Mouse (Mus musculus): Measurements from ENCODE around the gene Inhbb. TPM values are rescaled to one million over a fixed set of nuclear protein-coding genes. Genes with fewer than 3 reads are reported as not detected.
A peak's percentile ranks its signal among the peaks of the same experiment; 100 is the strongest.

Gene Inhbb
- polyA plus RNA-seq (2014; fragmentation: Nextera tagmentation; extraction: Ambion mirVana), result 0.39 and 0.47 TPM in 2 replicates

DNA sequence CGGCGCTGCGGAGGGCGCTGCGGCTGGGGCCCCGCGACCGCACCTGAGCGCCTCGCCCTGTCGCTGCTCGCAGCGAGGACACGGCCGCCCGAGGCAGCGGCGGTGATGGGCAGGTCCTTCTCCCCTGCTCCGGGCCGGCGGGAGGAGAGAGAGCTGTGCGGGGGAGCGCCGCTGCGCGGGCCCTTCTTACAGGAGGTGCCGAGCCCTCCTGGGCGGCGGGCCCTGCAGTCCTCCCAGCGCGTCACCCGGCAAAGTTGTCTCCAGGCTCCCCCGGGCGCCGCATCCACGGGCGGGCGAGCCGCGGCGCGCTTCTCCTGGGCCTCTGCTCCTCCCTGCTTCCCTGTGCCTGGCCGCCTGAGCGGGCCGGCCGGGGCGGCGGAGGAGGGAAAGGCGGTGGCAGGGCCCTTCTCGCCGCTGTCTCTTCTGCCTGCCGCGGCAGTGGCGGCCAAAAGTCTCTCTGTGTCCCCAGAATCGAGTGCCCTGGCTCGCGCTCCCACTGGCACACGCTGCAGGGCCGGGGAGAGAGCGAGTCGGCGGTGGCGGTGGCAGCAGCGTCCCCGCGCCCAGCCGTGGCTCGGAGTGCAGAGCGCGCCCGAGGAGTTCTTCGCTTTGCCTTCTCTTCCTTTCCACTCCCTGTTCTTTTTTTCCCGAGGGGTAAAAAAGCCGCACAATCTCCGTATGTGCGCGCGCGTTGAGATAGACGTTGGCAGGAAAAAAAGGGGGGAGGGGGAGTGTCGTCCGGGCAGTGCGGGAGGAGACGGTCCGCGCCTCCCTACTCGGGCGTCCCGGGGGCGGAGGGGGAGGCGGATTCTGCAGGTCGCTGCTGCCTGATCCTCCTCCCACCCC, at the start of gene Inhbb:
Gene Inhbb, minus strand, starts transcription at position 673 of the 846 bp plus-strand sequence.
- WGBS, result under 1% methylated on average over 65 of the region's 92 CpGs
- H3K9ac ChIP-seq (ENCODE audit: low read length), result peak within 1 kb of the TSS; percentile 68
- peaks cover 68% of the 10 kb centered on the region for H3K27me3 ChIP-seq (ENCODE audit: control insufficient read depth, insufficient read depth, low read length)
- no peaks in the 10 kb centered on the region for H3K36me3 ChIP-seq (ENCODE audit: control insufficient read depth, insufficient read depth, low read length)
- ATAC-seq (ENCODE audit: insufficient number of reproducible peaks, insufficient read depth, low FRiP score, low read depth), result 0 out of 2 replicates have a peak, but pooled peaks have one; percentile 8
- peaks cover 9 to 17% of the 10 kb centered on the region in 2 experiments; a peak in 2 of 4 replicates for H3K4me1 ChIP-seq (ENCODE audit: control insufficient read depth in 2 of 2, insufficient read depth in 2 of 2, low read length in 2 of 2)
- H3K4me3 ChIP-seq (ENCODE audit: control insufficient read depth in 1 of 2, insufficient read depth in 1 of 2, low read depth in 1 of 2, low read length in 2 of 2), result peak within 1 kb of the TSS; percentile 60 to 74
- peak within 1 kb of the TSS; percentile 93 for H3K4me2 ChIP-seq (ENCODE audit: low read length)
- no peak within 1 kb of the TSS for H3K27ac ChIP-seq (replicated peaks in 1 of 2; ENCODE audit: control insufficient read depth in 1 of 2, insufficient read depth in 1 of 2, low read depth in 2 of 2, low read length in 2 of 2)
- H3K9me3 ChIP-seq (ENCODE audit: control insufficient read depth, low read length), result no peaks in the 10 kb centered on the region

DNA sequence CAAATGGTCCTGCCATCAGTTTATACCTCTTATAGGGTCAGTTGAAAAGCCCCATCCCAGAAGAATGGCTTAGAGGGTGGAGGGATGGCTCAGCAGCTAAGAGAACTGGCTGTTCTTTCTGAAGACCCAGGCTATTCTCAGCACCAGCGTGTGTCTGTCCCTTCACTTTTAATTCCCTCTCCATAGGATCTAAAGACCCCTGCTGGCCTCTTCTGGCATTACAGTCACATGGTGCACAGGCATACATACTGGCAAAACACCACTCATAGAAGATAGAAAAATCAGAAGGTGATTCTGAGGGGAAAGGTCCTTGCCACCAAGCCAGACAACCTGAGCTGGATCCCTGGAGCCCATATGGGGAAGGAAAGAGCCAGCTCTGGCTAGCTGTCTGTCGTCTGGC, 41.3 kb upstream of the Inhbb start:
- no peak overlapping the region for H3K27ac ChIP-seq (replicated peaks in 1 of 2; ENCODE audit: control insufficient read depth in 1 of 2, insufficient read depth in 1 of 2, low read depth in 2 of 2, low read length in 2 of 2)

DNA sequence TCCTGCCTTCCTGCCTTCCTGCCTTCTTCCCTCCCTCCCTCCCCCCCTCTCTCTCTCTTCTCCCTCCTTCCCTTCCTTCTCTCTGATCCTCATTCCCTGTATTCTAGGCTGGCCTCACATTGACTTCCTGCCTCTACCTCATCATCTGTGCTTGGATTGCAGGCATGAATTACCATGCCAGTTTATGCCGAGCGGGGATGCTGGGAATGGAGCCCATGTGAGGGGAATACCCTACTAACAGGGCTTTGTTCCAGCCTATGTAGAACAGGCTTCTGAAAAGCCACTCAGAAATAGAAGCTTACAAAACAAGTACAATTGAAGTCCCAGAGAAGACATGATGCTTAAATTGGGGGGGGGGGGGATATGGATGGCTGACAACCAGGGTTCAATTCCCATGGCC, 38.0 kb upstream of the Inhbb start:
- H3K27ac ChIP-seq (replicated peaks in 1 of 2; ENCODE audit: control insufficient read depth in 1 of 2, insufficient read depth in 1 of 2, low read depth in 2 of 2, low read length in 2 of 2), result no peak overlapping the region
- H3K9me3 ChIP-seq (ENCODE audit: control insufficient read depth, low read length), result no peaks in the 10 kb centered on the region
- no peak overlapping the region for H3K4me3 ChIP-seq (ENCODE audit: control insufficient read depth in 1 of 2, insufficient read depth in 1 of 2, low read depth in 1 of 2, low read length in 2 of 2)
- no peaks in the 10 kb centered on the region for H3K36me3 ChIP-seq (ENCODE audit: control insufficient read depth, insufficient read depth, low read length)
- H3K27me3 ChIP-seq (ENCODE audit: control insufficient read depth, insufficient read depth, low read length), result peaks cover 5% of the 10 kb centered on the region; the same call in 1 of the 2 replicates
- H3K4me2 ChIP-seq (ENCODE audit: low read length), result no peak overlapping the region
- no peak overlapping the region for H3K9ac ChIP-seq (ENCODE audit: low read length)
- no peak for ATAC-seq (ENCODE audit: insufficient number of reproducible peaks, insufficient read depth, low FRiP score, low read depth)
- WGBS, result 85% methylated on average over 2 of the region's 2 CpGs
- H3K4me1 ChIP-seq (ENCODE audit: control insufficient read depth in 2 of 2, insufficient read depth in 2 of 2, low read length in 2 of 2), result peaks cover 0 to 5% of the 10 kb centered on the region in 2 experiments; a peak in 2 of 4 replicates

More for the DNA sequence above, 41.3 kb upstream of the Inhbb start:
- H3K9ac ChIP-seq (ENCODE audit: low read length), result no peak overlapping the region
- no peak overlapping the region for H3K4me2 ChIP-seq (ENCODE audit: low read length)
- H3K4me3 ChIP-seq (ENCODE audit: control insufficient read depth in 1 of 2, insufficient read depth in 1 of 2, low read depth in 1 of 2, low read length in 2 of 2), result no peak overlapping the region
- H3K27me3 ChIP-seq (ENCODE audit: control insufficient read depth, insufficient read depth, low read length), result no peaks in the 10 kb centered on the region
- no peaks in the 10 kb centered on the region for H3K9me3 ChIP-seq (ENCODE audit: control insufficient read depth, low read length)
- H3K4me1 ChIP-seq (ENCODE audit: control insufficient read depth in 2 of 2, insufficient read depth in 2 of 2, low read length in 2 of 2), result no peaks in the 10 kb centered on the region; a peak in 1 of 4 replicates
- no peak for ATAC-seq (ENCODE audit: insufficient number of reproducible peaks, insufficient read depth, low FRiP score, low read depth)
- WGBS, result 61% methylated on average over 2 of the region's 2 CpGs
- 0 out of 2 replicates have a peak, but pooled peaks cover 3% of the 10 kb centered on the region for H3K36me3 ChIP-seq (ENCODE audit: control insufficient read depth, insufficient read depth, low read length)

DNA sequence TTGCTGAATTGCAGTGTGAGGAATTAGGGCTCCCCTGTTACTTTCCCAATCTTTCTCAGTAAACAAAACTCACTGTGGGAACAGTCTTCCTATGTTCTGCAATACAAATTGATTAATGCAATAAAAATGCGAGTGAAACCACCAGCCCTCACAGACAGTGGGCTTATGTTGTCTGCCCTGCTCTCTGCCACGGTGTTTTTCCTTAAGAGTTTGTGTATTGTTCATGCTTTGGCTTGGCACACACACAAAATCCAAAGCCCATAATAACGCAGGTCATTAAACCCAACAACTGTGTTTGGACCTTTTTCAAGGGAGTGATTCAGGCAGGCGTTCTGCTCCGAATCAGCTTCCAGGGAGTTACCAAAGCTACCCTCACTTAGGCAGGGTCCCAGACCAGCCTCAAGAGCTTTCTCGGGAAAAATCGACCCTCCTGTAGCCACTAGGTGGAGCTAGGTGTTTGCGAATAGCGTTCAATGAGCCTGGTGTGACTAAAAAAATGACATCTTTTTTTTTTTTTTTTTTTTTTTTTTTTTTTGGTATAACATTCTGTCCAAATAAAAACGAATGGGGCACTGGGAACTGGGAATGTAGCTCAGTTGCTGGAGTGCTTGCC, 36.1 kb upstream of the Inhbb start:
- Histone ChIP-seq H3K27me3 (ENCODE audit: control insufficient read depth, insufficient read depth, low read length) (peaks cover 5% of the 10 kb centered on the region; the same call in 1 of the 2 replicates), H3K4me3 (ENCODE audit: control insufficient read depth in 1 of 2, insufficient read depth in 1 of 2, low read depth in 1 of 2, low read length in 2 of 2) (no peak overlapping the region), H3K4me1 (ENCODE audit: control insufficient read depth in 2 of 2, insufficient read depth in 2 of 2, low read length in 2 of 2) (peaks cover 0 to 5% of the 10 kb centered on the region in 2 experiments; a peak in 2 of 4 replicates), H3K9me3 (ENCODE audit: control insufficient read depth, low read length) (no peaks in the 10 kb centered on the region), H3K27ac (replicated peaks in 1 of 2; ENCODE audit: control insufficient read depth in 1 of 2, insufficient read depth in 1 of 2, low read depth in 2 of 2, low read length in 2 of 2) (no peak overlapping the region), H3K36me3 (ENCODE audit: control insufficient read depth, insufficient read depth, low read length) (no peaks in the 10 kb centered on the region), H3K9ac (ENCODE audit: low read length) (no peak overlapping the region), H3K4me2 (ENCODE audit: low read length) (peak overlapping the region; percentile 35)
- ATAC-seq (ENCODE audit: insufficient number of reproducible peaks, insufficient read depth, low FRiP score, low read depth), result no peak
- 10% methylated on average over 10 of the region's 10 CpGs for WGBS

DNA sequence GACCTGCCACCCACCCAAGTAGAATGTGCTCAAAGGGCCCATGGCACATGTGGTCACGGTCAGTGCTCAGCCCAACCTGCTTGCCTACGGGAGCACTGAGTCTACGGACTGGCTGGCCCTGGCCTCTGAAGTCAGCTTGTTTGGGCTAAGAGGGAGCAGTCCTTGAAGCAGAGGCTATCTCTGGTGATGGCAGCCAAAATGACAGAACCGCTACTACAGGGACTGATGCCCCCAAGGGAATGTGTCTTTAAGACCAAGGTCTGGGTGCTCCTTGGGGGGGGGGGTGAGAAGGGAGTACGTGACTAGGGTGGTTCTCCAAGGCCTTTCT, 35.4 kb upstream of the Inhbb start:
- ATAC-seq (ENCODE audit: insufficient number of reproducible peaks, insufficient read depth, low FRiP score, low read depth), result no peak
- Histone ChIP-seq H3K9ac (ENCODE audit: low read length) (no peak overlapping the region), H3K27me3 (ENCODE audit: control insufficient read depth, insufficient read depth, low read length) (peaks cover 5% of the 10 kb centered on the region; the same call in 1 of the 2 replicates), H3K4me3 (ENCODE audit: control insufficient read depth in 1 of 2, insufficient read depth in 1 of 2, low read depth in 1 of 2, low read length in 2 of 2) (no peak overlapping the region), H3K4me1 (ENCODE audit: control insufficient read depth in 2 of 2, insufficient read depth in 2 of 2, low read length in 2 of 2) (peaks cover 0 to 5% of the 10 kb centered on the region in 2 experiments; a peak in 2 of 4 replicates), H3K36me3 (ENCODE audit: control insufficient read depth, insufficient read depth, low read length) (no peaks in the 10 kb centered on the region), H3K4me2 (ENCODE audit: low read length) (peak overlapping the region; percentile 55), H3K9me3 (ENCODE audit: control insufficient read depth, low read length) (no peaks in the 10 kb centered on the region), H3K27ac (replicated peaks in 1 of 2; ENCODE audit: control insufficient read depth in 1 of 2, insufficient read depth in 1 of 2, low read depth in 2 of 2, low read length in 2 of 2) (no peak overlapping the region)
- 30% methylated on average over 5 of the region's 5 CpGs for WGBS

DNA sequence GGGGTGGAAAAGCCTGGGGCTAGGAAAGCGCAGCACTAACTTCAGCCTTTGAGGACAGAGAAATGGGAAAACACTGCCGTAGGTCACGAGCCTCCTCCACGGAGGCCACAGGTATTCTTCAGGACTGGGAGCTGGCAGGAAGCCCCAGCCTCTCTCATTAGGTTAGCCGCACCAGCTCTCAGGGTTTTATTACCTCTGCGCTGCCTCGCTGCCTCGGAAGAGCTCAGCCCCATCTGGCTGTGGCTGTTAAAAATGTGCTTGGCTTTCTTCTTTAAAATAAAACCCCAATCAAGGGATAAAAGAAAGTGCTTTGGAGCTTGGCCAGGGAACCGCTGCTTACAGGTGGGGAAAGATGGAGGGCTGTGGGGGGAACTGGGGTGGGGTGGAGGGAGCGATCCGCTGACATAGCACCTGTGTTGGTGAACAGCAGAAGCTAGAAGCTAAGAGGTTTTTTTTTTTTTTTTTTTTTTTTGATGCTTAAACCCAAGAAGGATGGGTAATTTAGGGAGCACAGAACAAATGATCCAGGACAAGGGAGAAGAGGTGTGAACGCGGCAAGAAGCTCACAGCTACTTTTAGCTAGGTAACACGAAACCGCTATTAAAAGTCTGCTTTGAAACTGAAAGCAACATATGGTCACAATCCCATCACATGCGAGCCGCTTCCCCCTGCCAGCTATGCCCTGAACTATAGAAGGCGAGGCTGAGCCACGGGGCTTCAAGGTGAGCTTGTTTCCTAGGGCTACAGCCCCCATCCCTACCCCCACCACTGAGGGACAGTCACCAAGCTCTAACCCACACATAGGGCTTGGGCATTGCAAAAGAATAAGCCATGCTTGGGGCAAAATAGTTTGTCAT, 34.9 kb upstream of the Inhbb start:
- Histone ChIP-seq H3K27me3 (ENCODE audit: control insufficient read depth, insufficient read depth, low read length) (peaks cover 5% of the 10 kb centered on the region; the same call in 1 of the 2 replicates), H3K36me3 (ENCODE audit: control insufficient read depth, insufficient read depth, low read length) (no peaks in the 10 kb centered on the region), H3K27ac (replicated peaks in 1 of 2; ENCODE audit: control insufficient read depth in 1 of 2, insufficient read depth in 1 of 2, low read depth in 2 of 2, low read length in 2 of 2) (no peak overlapping the region), H3K4me1 (ENCODE audit: control insufficient read depth in 2 of 2, insufficient read depth in 2 of 2, low read length in 2 of 2) (peaks cover 0 to 5% of the 10 kb centered on the region in 2 experiments; a peak in 2 of 4 replicates), H3K9me3 (ENCODE audit: control insufficient read depth, low read length) (no peaks in the 10 kb centered on the region), H3K9ac (ENCODE audit: low read length) (no peak overlapping the region; the same call in 1 of the 2 replicates), H3K4me2 (ENCODE audit: low read length) (peak overlapping the region; percentile 55), H3K4me3 (ENCODE audit: control insufficient read depth in 1 of 2, insufficient read depth in 1 of 2, low read depth in 1 of 2, low read length in 2 of 2) (peak overlapping the region; percentile 5 to 18; a peak in 1 of 4 replicates)
- WGBS, result 38% methylated on average over 19 of the region's 19 CpGs
- no peak for ATAC-seq (ENCODE audit: insufficient number of reproducible peaks, insufficient read depth, low FRiP score, low read depth)

DNA sequence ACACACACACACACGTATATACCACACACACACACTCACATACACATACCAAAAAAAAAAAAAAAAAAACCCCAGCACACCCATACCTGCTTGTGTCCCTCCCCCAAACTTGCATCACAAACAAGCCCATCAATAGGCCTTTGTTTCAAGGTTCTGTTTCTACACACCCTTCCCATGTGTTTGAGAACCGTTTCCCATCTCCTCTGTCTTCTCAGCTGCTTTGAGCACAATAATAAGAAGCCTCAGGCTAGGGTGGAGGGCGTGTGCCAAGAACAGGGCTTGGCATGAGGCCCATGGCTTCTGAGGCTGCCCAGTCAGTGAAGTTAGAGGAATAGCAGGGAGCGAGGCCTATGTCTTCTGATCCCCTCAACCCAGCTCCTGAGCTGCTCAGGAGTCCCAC, 31.7 kb upstream of the Inhbb start:
- Histone ChIP-seq H3K4me2 (ENCODE audit: low read length) (no peak overlapping the region), H3K36me3 (ENCODE audit: control insufficient read depth, insufficient read depth, low read length) (no peaks in the 10 kb centered on the region), H3K9ac (ENCODE audit: low read length) (no peak overlapping the region), H3K4me1 (ENCODE audit: control insufficient read depth in 2 of 2, insufficient read depth in 2 of 2, low read length in 2 of 2) (peaks cover 0 to 5% of the 10 kb centered on the region in 2 experiments; a peak in 2 of 4 replicates), H3K4me3 (ENCODE audit: control insufficient read depth in 1 of 2, insufficient read depth in 1 of 2, low read depth in 1 of 2, low read length in 2 of 2) (no peak overlapping the region), H3K27me3 (ENCODE audit: control insufficient read depth, insufficient read depth, low read length) (peaks cover 5% of the 10 kb centered on the region; the same call in 1 of the 2 replicates), H3K27ac (replicated peaks in 1 of 2; ENCODE audit: control insufficient read depth in 1 of 2, insufficient read depth in 1 of 2, low read depth in 2 of 2, low read length in 2 of 2) (no peak overlapping the region), H3K9me3 (ENCODE audit: control insufficient read depth, low read length) (no peaks in the 10 kb centered on the region)
- no peak for ATAC-seq (ENCODE audit: insufficient number of reproducible peaks, insufficient read depth, low FRiP score, low read depth)
- 64% methylated on average over 3 of the region's 4 CpGs for WGBS

All from heart, embryonic 14.5 days (tissue).